Mouse (Mus musculus) kidney, adult 9 months (tissue): Measurements from ENCODE around the gene Akt3.

Experiments
- DNase-seq: peaks from one replicate; pipeline ENCODE4 v3.0.0; 2022

Gene Akt3

DNA sequence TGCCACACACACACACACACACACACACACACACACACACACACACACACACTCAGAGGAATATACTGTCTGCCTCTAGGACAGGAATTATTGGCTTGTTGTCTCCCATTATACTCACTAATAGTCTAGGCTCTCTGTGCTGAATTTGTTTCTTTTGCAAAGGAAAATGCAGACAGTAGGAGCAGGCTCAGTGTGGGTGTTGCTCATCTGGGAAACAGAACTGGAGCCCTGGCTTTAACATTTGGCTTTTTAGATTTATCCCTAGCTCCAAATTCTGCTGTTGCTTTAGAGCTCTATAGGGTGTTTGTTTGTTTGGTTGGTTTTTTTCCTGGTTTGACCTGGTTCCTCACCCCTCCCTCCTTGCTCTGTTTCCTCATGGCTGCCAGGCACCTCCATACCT is 278.8 kb downstream of the Akt3 start:
- no peak for DNase-seq

DNA sequence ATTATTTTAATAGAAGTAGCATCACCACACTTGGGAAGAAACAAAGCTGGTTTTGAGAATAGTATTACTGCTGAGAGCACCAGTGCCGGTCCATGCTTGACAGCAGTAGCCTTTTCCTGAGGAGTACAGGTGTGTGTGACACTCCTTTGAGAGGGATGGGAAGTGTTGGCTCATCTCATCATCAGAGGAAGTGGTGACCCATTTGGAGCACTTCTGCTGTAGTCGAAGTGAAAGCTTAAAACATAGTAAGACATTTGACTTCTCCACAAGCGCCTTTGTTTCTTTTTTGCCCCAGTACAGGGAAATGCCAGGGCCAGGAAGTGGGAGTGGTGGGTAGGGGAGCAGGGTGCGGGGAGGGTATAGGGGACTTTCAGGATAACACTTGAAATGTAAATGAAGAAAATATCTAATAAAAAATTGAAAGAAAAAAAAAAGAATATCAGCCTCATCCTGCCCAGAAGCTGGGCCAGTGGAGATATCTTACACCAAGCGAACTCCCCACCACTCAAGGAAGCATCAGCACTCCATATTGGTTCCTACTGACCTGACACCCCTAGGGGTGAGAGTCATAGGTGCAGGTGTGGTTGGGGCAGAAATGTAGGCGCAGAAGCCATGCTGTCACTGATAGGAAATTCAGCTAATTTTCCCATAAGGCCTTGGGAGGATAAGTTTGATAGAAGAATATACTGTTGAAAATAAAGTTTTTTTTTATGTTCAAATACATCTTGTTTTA is 284.5 kb downstream of the Akt3 start:
- DNase-seq = no peak

DNA sequence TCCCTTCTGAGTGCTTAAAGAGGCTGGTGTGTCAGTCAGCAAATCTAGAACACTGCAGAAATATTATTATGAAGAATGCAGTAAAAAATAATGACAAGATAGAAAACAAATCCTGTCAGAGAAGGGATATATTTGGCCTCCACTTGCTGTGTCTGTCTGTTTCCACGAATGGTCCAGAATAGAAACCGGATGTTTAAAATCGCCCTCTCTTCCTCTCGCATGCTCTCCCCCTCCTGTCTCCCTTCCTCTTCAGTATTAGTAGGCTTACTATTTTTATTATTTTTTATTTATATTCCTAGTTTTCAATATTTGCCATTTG is 286.6 kb downstream of the Akt3 start:
- no peak for DNase-seq

DNA sequence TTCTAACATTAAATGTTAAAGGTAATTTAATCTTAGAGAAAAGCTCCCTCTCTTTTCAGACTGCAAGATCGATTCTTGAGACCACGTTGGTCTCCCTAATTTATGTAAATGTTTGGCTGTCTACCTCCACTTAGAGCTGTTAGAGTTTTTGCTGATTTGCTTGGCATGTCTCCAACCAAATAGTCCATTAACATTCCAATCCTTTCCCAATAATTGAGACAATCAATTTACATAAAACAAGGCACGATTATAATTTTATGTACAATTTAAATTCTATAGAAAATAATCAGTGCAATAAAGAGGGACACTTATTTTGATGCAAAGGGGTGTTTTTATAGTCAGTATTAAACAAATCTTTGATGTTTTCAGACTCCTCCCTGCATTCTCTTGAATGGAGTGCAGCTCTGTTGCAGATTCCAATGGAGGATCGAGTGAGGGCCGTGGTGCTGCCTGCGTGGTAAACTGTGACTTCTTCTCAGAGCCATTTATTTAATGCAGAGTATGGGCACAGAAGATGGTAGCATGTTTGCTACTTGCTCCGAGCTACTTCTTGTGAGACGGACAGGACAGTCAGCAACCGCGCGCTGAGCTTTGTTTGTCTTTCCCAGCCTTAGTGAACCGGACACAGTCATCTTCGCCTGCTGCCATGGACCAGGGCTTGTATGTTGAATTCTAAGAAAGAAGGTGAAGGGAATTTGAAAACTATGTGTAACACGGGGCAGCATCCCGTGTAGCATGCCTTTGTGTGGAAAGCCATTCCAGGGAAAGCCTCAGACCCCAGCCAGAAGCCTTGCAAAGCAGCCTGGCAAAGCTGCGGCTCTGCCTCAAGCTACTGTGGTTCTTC is 287.1 kb downstream of the Akt3 start:
- no peak for DNase-seq
